Mouse (Mus musculus) heart, embryonic 14.5 days (tissue): ENCODE results near the gene Trmu. TPM values are rescaled to one million over a fixed set of nuclear protein-coding genes. Genes with fewer than 3 reads are reported as not detected.
A peak's percentile ranks its signal among the peaks of the same experiment; 100 is the strongest.

Experiments used
- ATAC-seq: fragments of 200-750 bp; cut with Nextera tagmentation; 2 replicates; pipeline ENCODE4 v1.8.0; 2017; ENCODE audit warnings: low read depth, moderate TSS enrichment; ENCODE audit not compliant: insufficient number of reproducible peaks, insufficient read depth, low FRiP score
- H3K27ac ChIP-seq, 2 experiments: fragments of 200-500 bp in 1 of 2; fragments of 300-500 bp in 1 of 2; sonication (generic) in 1 of 2; replicated peaks in 1 of 2; 2 replicates each; pipeline ENCODE4 v1.5.1; 2012 to 2014; ENCODE audit warnings: low read depth in 2 of 2, low read length in 2 of 2, control low read depth in 1 of 2, mild to moderate bottlenecking in 1 of 2, mixed read lengths in 1 of 2; ENCODE audit not compliant: control insufficient read depth in 1 of 2, insufficient read depth in 1 of 2
- H3K27me3 ChIP-seq: fragments of 300-500 bp; sonication (generic); 2 replicates; pipeline ENCODE4 v1.6.1; 2014; ENCODE audit warnings: mild to moderate bottlenecking, low read length, control low read depth; ENCODE audit not compliant: control insufficient read depth, insufficient read depth
- H3K36me3 ChIP-seq: fragments of 300-500 bp; sonication (generic); 2 replicates; pipeline ENCODE4 v1.6.1; 2014; ENCODE audit warnings: mild to moderate bottlenecking, control low read depth, low read length, mixed read lengths; ENCODE audit not compliant: control insufficient read depth, insufficient read depth
- H3K4me1 ChIP-seq, 2 experiments: fragments of 200-500 bp in 1 of 2; fragments of 300-500 bp in 1 of 2; sonication (generic) in 1 of 2; 2 replicates each; pipeline ENCODE4 v1.6.1; 2012 to 2014; ENCODE audit warnings: low read length in 2 of 2, control low read depth in 1 of 2, mixed read lengths in 1 of 2; ENCODE audit not compliant: control insufficient read depth in 2 of 2, insufficient read depth in 2 of 2
- H3K4me2 ChIP-seq: fragments of 300-500 bp; sonication (generic); 2 replicates; pipeline ENCODE4 v1.6.1; 2014; ENCODE audit warnings: mild to moderate bottlenecking, low read length
- H3K4me3 ChIP-seq, 2 experiments: fragments of 200-500 bp in 1 of 2; fragments of 300-500 bp in 1 of 2; sonication (generic) in 1 of 2; 2 replicates each; pipeline ENCODE4 v1.5.1; 2012 to 2014; ENCODE audit warnings: low read length in 2 of 2, mild to moderate bottlenecking in 2 of 2, control low read depth in 1 of 2, low read depth in 1 of 2, moderate library complexity in 1 of 2; ENCODE audit not compliant: control insufficient read depth in 1 of 2, insufficient read depth in 1 of 2
- H3K9ac ChIP-seq: fragments of 300-500 bp; sonication (generic); 2 replicates; pipeline ENCODE4 v1.6.1; 2014; ENCODE audit warnings: mild to moderate bottlenecking, low read length
- H3K9me3 ChIP-seq: fragments of 300-500 bp; sonication (generic); 2 replicates; pipeline ENCODE4 v1.6.1; 2016; ENCODE audit warnings: low read length, control low read depth; ENCODE audit not compliant: control insufficient read depth
- WGBS: fragments of 180-500 bp; shearing (Covaris S2); extraction: QIAGEN DNeasy Blood & Tissue Kit; methylation state at CpG from one replicate; pipeline ENCODE4 v1.1.7; 2014; 5-methylcytosine and 5-hydroxymethylcytosine counted together
- polyA plus RNA-seq: library from polyadenylated mRNA; unstranded; fragments of >200 nt; fragmentation: Nextera tagmentation; extraction: Ambion mirVana; gene quantifications from 2 replicates; pipeline ENCODE4 v1.2.1, GENCODE M21; 2014

The Trmu gene
- polyA plus RNA-seq, 1 experiment from 2014 or later = 26.5 TPM

DNA sequence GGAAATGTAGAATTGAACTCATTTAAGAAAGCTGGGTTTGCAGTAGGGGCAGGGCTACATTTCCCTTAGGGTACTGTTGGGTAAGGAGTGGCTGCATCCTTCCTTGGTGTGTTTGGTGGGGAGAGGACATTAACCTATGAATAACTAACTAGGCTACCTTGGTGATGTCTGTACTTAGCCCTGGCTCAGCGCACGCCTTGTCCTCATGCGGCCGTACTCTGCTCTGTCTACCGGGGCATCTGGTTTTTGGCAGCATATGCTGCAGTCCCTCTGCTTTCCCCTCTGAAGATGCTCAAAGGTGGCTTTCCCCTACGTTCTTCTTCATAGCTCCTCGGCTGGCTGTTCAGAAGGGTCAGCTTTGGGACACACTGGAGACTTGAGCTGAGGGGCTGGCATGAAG lies 1.8 kb upstream of the Trmu start:
- ATAC-seq = no peak
- Histone ChIP-seq H3K4me1 (peaks cover 3 to 8% of the 10 kb centered on the region in 2 experiments; a peak in 3 of 4 replicates), H3K4me2 (no peak overlapping the region), H3K9ac (no peak overlapping the region), H3K27ac (no peak overlapping the region), H3K4me3 (no peak overlapping the region), H3K36me3 (peaks cover 51% of the 10 kb centered on the region), H3K9me3 (no peaks in the 10 kb centered on the region), H3K27me3 (no peaks in the 10 kb centered on the region)
- 93% methylated on average over 7 of the region's 7 CpGs for WGBS

DNA sequence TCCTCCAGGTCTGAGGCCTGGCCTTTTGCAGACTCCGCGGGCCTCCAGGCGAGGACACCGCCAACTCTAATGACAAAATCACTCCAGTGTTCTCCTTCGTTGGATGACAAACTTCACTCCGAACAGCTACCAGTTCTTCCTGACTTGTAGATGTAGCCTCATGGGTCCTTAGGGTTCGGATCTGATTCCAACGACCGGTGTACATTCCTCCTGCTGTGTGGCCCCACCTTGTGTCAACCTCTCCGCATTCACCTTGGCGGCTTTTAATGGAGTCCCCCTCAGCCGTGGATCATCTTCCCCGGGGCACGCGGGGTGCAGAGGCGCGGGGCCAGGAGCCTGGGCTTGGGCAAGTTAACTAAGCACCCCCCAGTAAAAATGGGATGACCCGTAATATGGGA lies 385 bp downstream of the Trmu start:
- peaks cover 3 to 8% of the 10 kb centered on the region in 2 experiments; a peak in 3 of 4 replicates for H3K4me1 ChIP-seq
- peak overlapping the region; percentile 94 for H3K9ac ChIP-seq
- peak; percentile 4; the same call in 1 of the 2 replicates for ATAC-seq
- peaks cover 51% of the 10 kb centered on the region for H3K36me3 ChIP-seq
- under 1% methylated on average over 18 of the region's 18 CpGs for WGBS
- H3K4me3 ChIP-seq = peak overlapping the region; percentile 74 to 75
- no peaks in the 10 kb centered on the region for H3K9me3 ChIP-seq
- H3K27me3 ChIP-seq = no peaks in the 10 kb centered on the region
- H3K4me2 ChIP-seq = peak overlapping the region; percentile 83
- H3K27ac ChIP-seq = peak overlapping the region; percentile 71 to 90

DNA sequence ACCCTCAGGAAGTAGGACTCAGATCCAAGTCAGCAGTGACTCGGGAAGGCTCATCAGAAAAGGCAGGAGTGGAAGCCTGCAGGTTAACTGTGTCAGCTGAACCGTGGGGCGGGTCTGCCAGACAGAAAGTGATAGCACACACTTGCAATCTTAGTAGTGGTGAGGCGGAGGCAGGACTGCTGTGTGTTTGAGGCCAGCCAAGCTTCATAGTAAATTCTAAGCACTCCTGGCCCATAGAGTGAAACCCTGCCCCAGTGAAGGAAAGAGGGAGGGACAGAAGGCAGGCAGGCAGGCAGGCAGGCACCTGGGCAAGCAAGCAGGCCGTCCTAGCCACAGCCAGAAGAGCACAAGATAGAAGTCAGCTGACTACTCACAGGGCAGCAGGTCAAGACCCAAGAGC lies 6.5 kb downstream of the Trmu start:
- 77% methylated on average over 5 of the region's 5 CpGs for WGBS

DNA sequence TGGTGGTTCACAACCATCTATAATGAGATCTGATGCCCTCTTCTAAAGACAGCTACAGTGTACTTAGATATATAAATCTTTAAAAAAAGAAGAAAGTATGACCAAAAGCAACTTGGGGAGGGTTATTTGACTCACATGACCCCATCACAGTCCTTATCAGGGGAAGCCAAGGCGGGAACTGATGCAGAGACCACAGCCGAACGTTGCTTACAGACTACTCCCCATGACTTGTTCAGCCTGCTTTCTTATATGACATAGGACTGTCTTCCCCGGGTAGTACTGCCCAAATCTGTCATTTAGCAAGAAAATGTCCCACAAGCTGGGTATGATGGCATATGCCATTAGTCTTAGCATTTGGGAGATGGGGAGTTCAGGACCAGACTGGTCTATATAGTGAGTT lies 10.1 kb downstream of the Trmu start:
- Histone ChIP-seq H3K4me2 (no peak overlapping the region), H3K27ac (no peak overlapping the region), H3K9ac (no peak overlapping the region), H3K4me1 (peaks cover 4 to 6% of the 10 kb centered on the region in 2 experiments; a peak in 2 of 4 replicates), H3K9me3 (no peaks in the 10 kb centered on the region), H3K27me3 (no peaks in the 10 kb centered on the region), H3K36me3 (peaks cover 89% of the 10 kb centered on the region), H3K4me3 (no peak overlapping the region)
- 78% methylated on average over 4 of the region's 4 CpGs for WGBS
- ATAC-seq = no peak

More for the DNA sequence above, 6.5 kb downstream of the Trmu start:
- no peak for ATAC-seq
- Histone ChIP-seq H3K9me3 (no peaks in the 10 kb centered on the region), H3K27me3 (no peaks in the 10 kb centered on the region), H3K36me3 (peaks cover 73% of the 10 kb centered on the region), H3K27ac (no peak overlapping the region), H3K9ac (no peak overlapping the region), H3K4me3 (no peak overlapping the region), H3K4me1 (no peaks in the 10 kb centered on the region), H3K4me2 (no peak overlapping the region)

DNA sequence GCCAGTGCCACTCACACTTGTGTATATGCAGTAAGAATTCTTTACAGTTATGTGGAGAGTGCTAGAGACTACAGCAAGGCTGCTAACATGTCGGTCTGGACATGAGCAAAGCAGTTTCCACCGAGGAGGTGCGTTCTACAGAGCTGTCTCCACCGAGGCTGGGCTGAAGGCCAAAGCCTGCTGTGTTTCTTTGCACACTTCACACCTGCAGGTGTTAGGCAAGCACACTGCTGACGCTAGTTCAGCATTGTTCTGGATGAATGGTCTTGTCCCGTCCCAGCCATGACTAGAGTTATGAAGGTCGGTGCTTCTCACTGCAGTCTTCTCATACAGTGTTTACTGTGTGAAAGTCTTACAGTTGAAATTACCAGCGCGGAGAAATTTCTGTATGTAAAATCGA lies 12.9 kb downstream of the Trmu start:
- H3K9me3 ChIP-seq = no peaks in the 10 kb centered on the region
- no peak overlapping the region for H3K4me2 ChIP-seq
- H3K36me3 ChIP-seq = peaks cover 90% of the 10 kb centered on the region
- no peak for ATAC-seq
- H3K27ac ChIP-seq = peak overlapping the region in 1 of 2 experiments; percentile 20; a peak in 1 of 4 replicates
- 63% methylated on average over 10 of the region's 10 CpGs for WGBS
- H3K4me3 ChIP-seq = no peak overlapping the region
- no peaks in the 10 kb centered on the region for H3K27me3 ChIP-seq
- no peak overlapping the region for H3K9ac ChIP-seq
- peaks cover 4 to 6% of the 10 kb centered on the region in 2 experiments; a peak in 2 of 4 replicates for H3K4me1 ChIP-seq

DNA sequence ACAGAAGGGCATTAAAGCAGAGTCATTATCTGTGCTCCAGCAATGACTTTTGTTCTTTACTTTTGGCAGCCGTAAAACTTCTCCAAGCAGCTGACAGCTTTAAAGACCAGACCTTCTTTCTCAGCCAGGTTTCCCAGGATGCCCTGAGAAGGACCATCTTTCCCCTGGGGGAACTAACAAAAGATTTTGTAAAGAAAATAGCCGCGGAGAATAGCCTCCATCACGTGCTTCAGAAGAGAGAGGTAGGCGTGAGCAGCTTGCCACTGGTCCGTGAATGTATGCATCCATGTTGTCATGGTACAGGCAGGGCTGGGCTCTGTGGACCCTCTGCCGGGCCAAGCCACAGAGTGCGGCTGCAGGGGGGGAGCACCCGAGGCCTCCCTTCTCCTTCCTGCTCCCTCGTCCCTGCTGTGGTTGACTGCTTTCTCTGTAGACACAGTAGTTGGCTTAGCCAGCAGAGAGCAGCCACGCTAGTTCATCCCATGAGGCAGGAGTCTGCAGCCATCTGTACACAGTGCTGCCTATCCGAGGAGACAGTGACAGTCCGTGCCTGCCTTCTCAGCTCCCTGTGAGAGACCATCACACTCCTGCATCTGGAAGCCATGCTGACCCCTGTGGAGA lies 13.5 kb downstream of the Trmu start:
- no peak overlapping the region for H3K9ac ChIP-seq
- no peaks in the 10 kb centered on the region for H3K9me3 ChIP-seq
- ATAC-seq = no peak
- H3K4me2 ChIP-seq = no peak overlapping the region
- 79% methylated on average over 13 of the region's 13 CpGs for WGBS
- peaks cover 4 to 6% of the 10 kb centered on the region in 2 experiments; a peak in 2 of 4 replicates for H3K4me1 ChIP-seq
- peaks cover 96% of the 10 kb centered on the region for H3K36me3 ChIP-seq
- H3K4me3 ChIP-seq = no peak overlapping the region
- no peaks in the 10 kb centered on the region for H3K27me3 ChIP-seq
- 0 out of 4 replicates have a peak overlapping the region, but pooled peaks of 1 of the 2 experiments have one; percentile 14 for H3K27ac ChIP-seq

DNA sequence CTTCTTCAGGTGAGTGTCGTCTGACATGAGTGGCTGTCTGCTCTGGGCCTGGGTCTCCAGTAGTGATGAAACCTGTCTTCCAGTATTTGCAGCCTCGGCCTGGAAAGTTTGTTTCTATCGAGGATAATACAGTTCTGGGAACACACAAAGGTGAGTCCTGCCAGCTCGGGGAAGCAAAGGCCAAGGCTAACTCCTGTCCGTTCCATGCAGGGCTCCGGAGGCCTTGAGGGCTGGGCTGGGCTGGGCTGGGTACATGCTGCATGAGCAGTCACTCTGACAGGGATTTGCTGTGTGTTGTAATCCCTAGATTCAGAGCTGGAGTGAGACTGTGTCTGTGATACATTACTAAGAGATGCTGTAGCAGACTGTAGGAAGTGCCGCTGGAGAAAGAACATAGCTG lies 14.8 kb downstream of the Trmu start:
- Histone ChIP-seq H3K27me3 (no peaks in the 10 kb centered on the region), H3K9me3 (no peaks in the 10 kb centered on the region), H3K9ac (no peak overlapping the region), H3K36me3 (peaks cover 95% of the 10 kb centered on the region), H3K4me3 (no peak overlapping the region), H3K27ac (no peak overlapping the region), H3K4me1 (peaks cover 4 to 6% of the 10 kb centered on the region in 2 experiments; a peak in 2 of 4 replicates), H3K4me2 (no peak overlapping the region)
- ATAC-seq = no peak
- 89% methylated on average over 7 of the region's 7 CpGs for WGBS

DNA sequence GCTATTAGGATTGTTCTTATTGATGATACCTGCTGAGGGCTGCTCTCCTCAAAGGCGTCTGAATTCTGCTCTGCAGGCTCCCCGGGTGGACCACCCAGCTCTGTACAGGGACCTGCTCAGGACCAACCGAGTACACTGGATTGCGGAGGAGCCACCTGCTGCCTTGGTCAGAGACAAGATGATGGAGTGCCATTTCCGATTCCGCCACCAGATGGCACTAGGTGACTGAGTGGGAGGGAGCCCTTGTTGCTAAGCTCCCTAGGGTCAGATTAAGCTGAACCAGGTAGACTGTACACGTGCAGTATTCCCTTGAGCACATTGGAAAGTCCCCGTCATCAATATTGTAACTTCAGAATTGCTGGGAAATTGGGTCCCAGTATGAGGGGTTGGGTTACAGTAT lies 17.2 kb downstream of the Trmu start:
- Histone ChIP-seq H3K4me2 (no peak overlapping the region), H3K27ac (no peak overlapping the region), H3K36me3 (peaks cover 90% of the 10 kb centered on the region), H3K4me3 (no peak overlapping the region), H3K27me3 (no peaks in the 10 kb centered on the region), H3K9ac (no peak overlapping the region), H3K9me3 (no peaks in the 10 kb centered on the region), H3K4me1 (peaks cover 4 to 5% of the 10 kb centered on the region in 2 experiments; a peak in 2 of 4 replicates)
- ATAC-seq = no peak
- 17% methylated on average over 8 of the region's 8 CpGs for WGBS
